Mouse (Mus musculus) olfactory bulb, adult 2 months (tissue): ENCODE data around the gene Slc35b3. TPM values are rescaled to one million over a fixed set of nuclear protein-coding genes. Genes with fewer than 3 reads are reported as not detected.

ENCODE experiments used
- H3K27ac ChIP-seq: fragments of 200-500 bp; 2 replicates; pipeline ENCODE4 v1.5.1; 2012; ENCODE audit warnings: low read depth, low read length; ENCODE audit not compliant: insufficient read depth
- H3K4me1 ChIP-seq: fragments of 200-500 bp; 2 replicates; pipeline ENCODE4 v1.6.1; 2012; ENCODE audit warnings: low read length; ENCODE audit not compliant: control insufficient read depth, insufficient read depth
- H3K4me3 ChIP-seq: fragments of 200-500 bp; 2 replicates; pipeline ENCODE4 v1.5.1; 2012; ENCODE audit warnings: mild to moderate bottlenecking, low read depth, low read length, moderate library complexity; ENCODE audit not compliant: insufficient read depth
- CTCF ChIP-seq: fragments of 200-500 bp; IDR thresholded peaks from 2 replicates; pipeline ENCODE4 v1.5.1; 2012; ENCODE audit warnings: low read depth, mild to moderate bottlenecking, low read length, moderate library complexity; ENCODE audit not compliant: insufficient read depth
- POLR2A ChIP-seq: fragments of 200-500 bp; IDR thresholded peaks from 2 replicates; pipeline ENCODE4 v1.6.1; 2012; ENCODE audit warnings: mild to moderate bottlenecking, low read depth, low read length, moderate library complexity; ENCODE audit not compliant: insufficient read depth
- WGBS: fragments of 180-500 bp; shearing (Covaris S2); methylation state at CpG from one replicate; pipeline ENCODE4 v1.1.7; 2018; 5-methylcytosine and 5-hydroxymethylcytosine counted together
- polyA plus RNA-seq: library from polyadenylated mRNA; stranded (reverse); fragments of >200 nt; gene quantifications from 2 replicates; pipeline ENCODE4 v1.2.4, GENCODE M21; 2012; ENCODE audit warnings: low replicate concordance; ENCODE audit not compliant: missing spikeins, insufficient read depth, insufficient read length

Gene Slc35b3
- polyA plus RNA-seq = not detected in 2 replicates

DNA sequence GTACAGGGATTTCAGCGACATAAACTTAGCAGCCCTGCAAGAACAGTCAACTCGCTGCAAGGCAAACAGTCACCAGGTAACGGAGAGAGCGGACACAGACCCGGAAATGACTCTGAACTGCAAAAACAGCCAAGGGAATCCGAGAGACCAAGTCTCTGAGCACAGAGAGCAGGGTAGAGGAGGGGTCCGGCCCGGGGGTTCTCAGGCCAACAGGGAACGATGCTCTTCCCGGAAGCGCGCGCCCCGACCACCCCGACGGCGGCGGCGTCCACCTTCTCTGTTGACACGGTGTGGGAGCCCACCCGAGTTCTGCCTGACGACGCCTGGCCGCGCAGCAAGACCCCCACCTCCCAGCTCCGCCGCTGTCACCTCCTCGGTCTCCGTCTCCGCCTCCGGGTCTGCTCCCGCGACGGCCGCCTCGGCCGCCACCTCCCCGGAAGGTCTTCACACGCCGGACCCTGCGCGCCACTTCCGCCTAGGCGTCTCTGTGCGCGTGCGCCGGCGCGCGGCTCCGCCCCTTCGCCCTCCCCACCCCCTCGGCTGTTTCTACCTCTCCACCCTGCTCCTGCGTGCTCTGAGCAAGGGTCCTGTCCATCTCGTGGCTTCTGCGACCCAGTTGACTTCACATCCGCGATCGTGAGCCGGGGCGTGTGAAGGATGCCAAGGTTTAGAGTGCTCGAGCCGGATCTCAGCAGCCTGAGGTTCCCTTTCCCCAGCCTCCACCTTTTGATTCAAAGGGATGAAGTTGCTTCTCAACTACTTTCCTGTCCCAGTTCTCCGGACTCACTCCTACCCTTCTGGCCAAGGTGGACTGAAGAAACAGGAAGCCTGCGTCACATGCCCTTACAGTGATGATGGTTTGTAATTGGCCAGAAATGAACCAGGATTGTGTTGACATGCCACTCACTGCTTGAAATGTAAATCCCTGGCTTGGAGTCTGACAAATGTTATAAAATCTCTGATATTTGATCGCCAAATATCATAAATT, at the start of gene Slc35b3:
Gene Slc35b3, minus strand, starts transcription at position 813 of the 988 bp plus-strand sequence.
- Histone ChIP-seq H3K27ac (no peak within 1 kb of the TSS), H3K4me3 (peak within 1 kb of the TSS; percentile 91), H3K4me1 (no peaks in the 10 kb centered on the region)
- 1% methylated on average over 67 of the region's 67 CpGs for WGBS
- TF ChIP-seq POLR2A (peak; percentile 39; the same call in 1 of the 2 replicates), CTCF (no peak)

- TF ChIP-seq POLR2A (no peak), CTCF (no peak)
- H3K27ac ChIP-seq = no peak overlapping the region
- WGBS = 81% methylated on average over 4 of the region's 4 CpGs
- peaks cover 4% of the 10 kb centered on the region; the same call in 1 of the 2 replicates for H3K4me1 ChIP-seq
- H3K4me3 ChIP-seq = no peak overlapping the region
Measured at GRCm38 (mm10) chr13:39010280-39010679, 49.6 kb upstream of the Slc35b3 start.

DNA sequence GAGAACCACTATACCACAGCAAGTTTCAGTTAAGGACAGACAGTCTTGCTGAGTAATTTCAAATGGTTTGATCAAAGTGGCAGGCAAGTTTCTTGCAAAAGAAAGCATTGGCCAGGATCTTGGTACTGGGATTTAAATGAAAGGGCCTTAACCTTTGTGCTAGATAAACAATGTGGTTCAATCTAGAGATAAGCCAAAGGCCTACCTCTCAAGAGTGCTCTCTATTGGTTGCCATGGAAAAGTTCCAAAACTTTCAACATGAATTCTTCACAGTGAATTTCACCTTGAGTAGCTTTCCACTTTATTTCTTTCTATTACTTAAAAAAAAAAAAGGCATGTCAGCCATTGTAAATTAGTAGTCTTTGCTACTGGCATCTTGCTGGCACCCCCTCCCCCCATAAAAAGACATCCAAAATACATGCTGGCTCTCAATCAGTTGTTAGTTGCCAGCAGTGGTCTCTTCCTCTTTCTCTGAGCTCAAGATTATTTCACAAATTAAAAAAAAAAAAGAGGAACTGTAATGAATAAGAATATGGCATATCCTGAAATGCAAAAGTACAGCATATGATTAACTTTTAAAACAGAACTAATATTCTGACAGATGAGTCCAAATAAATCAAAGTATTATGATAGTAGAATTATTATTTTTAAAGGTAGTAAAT, 42.6 kb upstream of the Slc35b3 start:
- TF ChIP-seq POLR2A = no peak
- TF ChIP-seq CTCF = no peak
- Histone ChIP-seq H3K27ac (no peak overlapping the region), H3K4me1 (no peaks in the 10 kb centered on the region), H3K4me3 (no peak overlapping the region)

GRCm38 (mm10) chr13:39002424-39002823, 41.7 kb upstream of the Slc35b3 start:
- TF ChIP-seq CTCF (no peak), POLR2A (no peak)
- 88% methylated on average over 1 of the region's 1 CpGs for WGBS
- H3K4me3 ChIP-seq = no peak overlapping the region
- no peaks in the 10 kb centered on the region for H3K4me1 ChIP-seq
- H3K27ac ChIP-seq = no peak overlapping the region

DNA sequence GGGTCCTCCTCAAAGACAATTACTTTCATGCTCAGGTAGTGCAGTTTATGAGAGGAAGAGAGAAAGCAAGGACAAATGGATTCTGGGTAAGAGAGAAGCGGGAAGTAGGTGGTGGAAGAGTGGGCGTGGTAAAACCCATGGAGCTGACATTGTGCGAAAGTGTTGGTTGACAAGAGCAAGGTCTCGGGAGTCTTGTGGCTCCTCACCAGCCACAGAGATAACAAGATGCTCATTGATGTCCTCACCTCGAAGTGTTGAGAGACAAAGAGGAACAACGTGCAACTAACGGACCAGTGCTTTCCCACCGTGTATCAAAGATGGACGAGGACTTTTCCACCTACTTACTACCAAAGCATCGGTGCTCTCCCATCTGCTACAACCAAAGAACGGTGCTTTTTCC, 40.8 kb upstream of the Slc35b3 start:
- no peak overlapping the region for H3K27ac ChIP-seq
- whole genome bisulfite sequencing = 94% methylated on average over 11 of the region's 11 CpGs
- TF ChIP-seq CTCF (no peak), POLR2A (no peak)
- H3K4me3 ChIP-seq = no peak overlapping the region
- H3K4me1 ChIP-seq = no peaks in the 10 kb centered on the region

GRCm38 (mm10) chr13:38998958-38999357, 38.3 kb upstream of the Slc35b3 start:
- 78% methylated on average over 9 of the region's 9 CpGs for WGBS
- TF ChIP-seq CTCF (no peak), POLR2A (no peak)
- Histone ChIP-seq H3K27ac (no peak overlapping the region), H3K4me3 (no peak overlapping the region), H3K4me1 (no peaks in the 10 kb centered on the region)

GRCm38 (mm10) chr13:38992529-38992928, 31.9 kb upstream of the Slc35b3 start:
- 13% methylated on average over 5 of the region's 5 CpGs for WGBS
- Histone ChIP-seq H3K27ac (no peak overlapping the region), H3K4me3 (no peak overlapping the region), H3K4me1 (no peaks in the 10 kb centered on the region)
- TF ChIP-seq POLR2A (no peak), CTCF (no peak)

- no peaks in the 10 kb centered on the region for H3K4me1 ChIP-seq
- TF ChIP-seq POLR2A (no peak), CTCF (no peak)
- WGBS = 96% methylated on average over 5 of the region's 5 CpGs
- no peak overlapping the region for H3K4me3 ChIP-seq
- H3K27ac ChIP-seq = no peak overlapping the region
Measured at GRCm38 (mm10) chr13:38983751-38984150, 23.1 kb upstream of the Slc35b3 start.

GRCm38 (mm10) chr13:38980900-38981299, 20.2 kb upstream of the Slc35b3 start:
- WGBS = 81% methylated on average over 3 of the region's 3 CpGs
- H3K4me3 ChIP-seq = no peak overlapping the region
- H3K27ac ChIP-seq = no peak overlapping the region
- no peaks in the 10 kb centered on the region for H3K4me1 ChIP-seq
- no peak for TF ChIP-seq CTCF
- TF ChIP-seq POLR2A = no peak
